Mouse (Mus musculus) stomach, embryonic 15.5 days (tissue): ENCODE results near the gene Gm4894. TPM values are rescaled to one million over a fixed set of nuclear protein-coding genes. Genes with fewer than 3 reads are reported as not detected.

Experiments
- ATAC-seq: fragments of 200-750 bp; cut with Nextera tagmentation; 2 replicates; pipeline ENCODE4 v1.8.0; 2017; ENCODE audit warnings: low read depth, moderate number of reproducible peaks, moderate TSS enrichment; ENCODE audit not compliant: insufficient read depth, low FRiP score
- H3K27ac ChIP-seq: fragments of 300-500 bp; sonication (generic); 2 replicates; pipeline ENCODE4 v1.5.1; 2015; ENCODE audit warnings: mild to moderate bottlenecking, inconsistent platforms
- H3K27me3 ChIP-seq: fragments of 300-500 bp; sonication (generic); replicated peaks from 2 replicates; pipeline ENCODE4 v1.6.1; 2015; ENCODE audit warnings: inconsistent platforms
- H3K36me3 ChIP-seq: fragments of 300-500 bp; sonication (generic); 2 replicates; pipeline ENCODE4 v1.6.1; 2015; ENCODE audit warnings: inconsistent platforms
- H3K4me1 ChIP-seq: fragments of 300-500 bp; sonication (generic); 2 replicates; pipeline ENCODE4 v1.6.1; 2015; ENCODE audit warnings: inconsistent platforms
- H3K4me2 ChIP-seq: fragments of 300-500 bp; sonication (generic); 2 replicates; pipeline ENCODE4 v1.6.1; 2015; ENCODE audit warnings: mild to moderate bottlenecking, inconsistent platforms
- H3K4me3 ChIP-seq: fragments of 300-500 bp; sonication (generic); replicated peaks from 2 replicates; pipeline ENCODE4 v1.5.1; 2015; ENCODE audit warnings: inconsistent platforms
- H3K9ac ChIP-seq: fragments of 300-500 bp; sonication (generic); 2 replicates; pipeline ENCODE4 v1.6.1; 2015; ENCODE audit warnings: inconsistent platforms
- H3K9me3 ChIP-seq: fragments of 300-500 bp; sonication (generic); 2 replicates; pipeline ENCODE4 v1.6.1; 2016; ENCODE audit warnings: inconsistent platforms
- WGBS: fragments of 180-500 bp; shearing (Covaris S2); methylation state at CpG from one replicate; pipeline ENCODE4 v1.1.7; 2015; 5-methylcytosine and 5-hydroxymethylcytosine counted together
- polyA plus RNA-seq: library from polyadenylated mRNA; unstranded; fragments of >200 nt; fragmentation: Nextera tagmentation; extraction: Ambion mirVana; gene quantifications from 2 replicates; pipeline ENCODE4 v1.2.1, GENCODE M21; 2015

Gm4894 gene
- polyA plus RNA-seq = not detected in 2 replicates

GRCm38 (mm10) chr9:49250231-49250630 lies at the start of gene Gm4894:
Gm4894 (plus strand) TSS chr9:49250531.
- no peaks in the 10 kb centered on the region for H3K36me3 ChIP-seq
- 75% methylated on average over 6 of the region's 6 CpGs for WGBS
- no peak within 1 kb of the TSS for H3K4me3 ChIP-seq
- no peak within 1 kb of the TSS for H3K9ac ChIP-seq
- no peaks in the 10 kb centered on the region for H3K27me3 ChIP-seq
- H3K27ac ChIP-seq = no peak within 1 kb of the TSS
- H3K4me2 ChIP-seq = no peak within 1 kb of the TSS
- no peaks in the 10 kb centered on the region for H3K4me1 ChIP-seq
- no peak for ATAC-seq
- H3K9me3 ChIP-seq = no peaks in the 10 kb centered on the region

GRCm38 (mm10) chr9:49206331-49206730 lies 44.0 kb upstream of the Gm4894 start:
- H3K27ac ChIP-seq = no peak overlapping the region
- no peaks in the 10 kb centered on the region for H3K36me3 ChIP-seq
- no peaks in the 10 kb centered on the region for H3K4me1 ChIP-seq
- no peaks in the 10 kb centered on the region for H3K9me3 ChIP-seq
- H3K4me3 ChIP-seq = no peak overlapping the region
- no peak overlapping the region for H3K4me2 ChIP-seq
- no peak overlapping the region for H3K9ac ChIP-seq
- H3K27me3 ChIP-seq = no peaks in the 10 kb centered on the region
- ATAC-seq = no peak
- 39% methylated on average over 15 of the region's 15 CpGs for WGBS

- no peak overlapping the region for H3K4me2 ChIP-seq
- H3K9ac ChIP-seq = no peak overlapping the region
- ATAC-seq = no peak
- no peaks in the 10 kb centered on the region for H3K4me1 ChIP-seq
- H3K27me3 ChIP-seq = no peaks in the 10 kb centered on the region
- no peak overlapping the region for H3K4me3 ChIP-seq
- no peaks in the 10 kb centered on the region for H3K36me3 ChIP-seq
- H3K9me3 ChIP-seq = no peaks in the 10 kb centered on the region
- WGBS = 36% methylated on average over 1 of the region's 1 CpGs
- no peak overlapping the region for H3K27ac ChIP-seq
These were observed 38.8 kb upstream of the Gm4894 start for GRCm38 (mm10) chr9:49211493-49211892.

GRCm38 (mm10) chr9:49214734-49215133 lies 35.6 kb upstream of the Gm4894 start:
- no peak for ATAC-seq
- Histone ChIP-seq H3K4me1 (no peaks in the 10 kb centered on the region), H3K4me2 (no peak overlapping the region), H3K27ac (no peak overlapping the region), H3K36me3 (no peaks in the 10 kb centered on the region), H3K9ac (no peak overlapping the region), H3K27me3 (no peaks in the 10 kb centered on the region), H3K4me3 (no peak overlapping the region), H3K9me3 (no peaks in the 10 kb centered on the region)
- WGBS = 22% methylated on average over 2 of the region's 2 CpGs

- H3K9ac ChIP-seq = no peak overlapping the region
- H3K4me2 ChIP-seq = no peak overlapping the region
- no peak overlapping the region for H3K4me3 ChIP-seq
- H3K27ac ChIP-seq = no peak overlapping the region
- no peaks in the 10 kb centered on the region for H3K36me3 ChIP-seq
- H3K4me1 ChIP-seq = no peaks in the 10 kb centered on the region
- no peaks in the 10 kb centered on the region for H3K9me3 ChIP-seq
- ATAC-seq = no peak
- 82% methylated on average over 20 of the region's 20 CpGs for WGBS
- H3K27me3 ChIP-seq = no peaks in the 10 kb centered on the region
These were observed 32.4 kb upstream of the Gm4894 start for GRCm38 (mm10) chr9:49217626-49218607.

GRCm38 (mm10) chr9:49224488-49224887 lies 25.8 kb upstream of the Gm4894 start:
- H3K4me2 ChIP-seq = no peak overlapping the region
- 52% methylated on average over 10 of the region's 10 CpGs for WGBS
- no peaks in the 10 kb centered on the region for H3K27me3 ChIP-seq
- no peak overlapping the region for H3K9ac ChIP-seq
- no peak for ATAC-seq
- H3K27ac ChIP-seq = no peak overlapping the region
- H3K4me1 ChIP-seq = no peaks in the 10 kb centered on the region
- H3K36me3 ChIP-seq = no peaks in the 10 kb centered on the region
- no peaks in the 10 kb centered on the region for H3K9me3 ChIP-seq
- no peak overlapping the region for H3K4me3 ChIP-seq

- Histone ChIP-seq H3K4me1 (no peaks in the 10 kb centered on the region), H3K36me3 (no peaks in the 10 kb centered on the region), H3K4me3 (no peak overlapping the region), H3K4me2 (no peak overlapping the region), H3K27me3 (no peaks in the 10 kb centered on the region), H3K27ac (no peak overlapping the region), H3K9ac (no peak overlapping the region), H3K9me3 (no peaks in the 10 kb centered on the region)
- 70% methylated on average over 9 of the region's 9 CpGs for WGBS
- ATAC-seq = no peak
These were observed 22.9 kb upstream of the Gm4894 start for GRCm38 (mm10) chr9:49227442-49227841.

GRCm38 (mm10) chr9:49229054-49229453 lies 21.3 kb upstream of the Gm4894 start:
- Histone ChIP-seq H3K9me3 (no peaks in the 10 kb centered on the region), H3K4me1 (no peaks in the 10 kb centered on the region), H3K4me2 (no peak overlapping the region), H3K4me3 (no peak overlapping the region), H3K9ac (no peak overlapping the region), H3K27me3 (no peaks in the 10 kb centered on the region), H3K27ac (no peak overlapping the region), H3K36me3 (no peaks in the 10 kb centered on the region)
- WGBS = 69% methylated on average over 2 of the region's 2 CpGs
- no peak for ATAC-seq

- Histone ChIP-seq H3K27me3 (no peaks in the 10 kb centered on the region), H3K9me3 (no peaks in the 10 kb centered on the region), H3K4me2 (no peak overlapping the region), H3K9ac (no peak overlapping the region), H3K4me1 (no peaks in the 10 kb centered on the region), H3K36me3 (no peaks in the 10 kb centered on the region), H3K4me3 (no peak overlapping the region), H3K27ac (no peak overlapping the region)
- no peak for ATAC-seq
- WGBS = 35% methylated on average over 7 of the region's 7 CpGs
These were observed 3.5 kb upstream of the Gm4894 start for GRCm38 (mm10) chr9:49246839-49247238.

- H3K27me3 ChIP-seq = no peaks in the 10 kb centered on the region
- no peak for ATAC-seq
- H3K4me2 ChIP-seq = no peak overlapping the region
- no peaks in the 10 kb centered on the region for H3K4me1 ChIP-seq
- WGBS = 72% methylated on average over 7 of the region's 7 CpGs
- no peaks in the 10 kb centered on the region for H3K9me3 ChIP-seq
- H3K4me3 ChIP-seq = no peak overlapping the region
- H3K27ac ChIP-seq = no peak overlapping the region
- H3K36me3 ChIP-seq = no peaks in the 10 kb centered on the region
- no peak overlapping the region for H3K9ac ChIP-seq
These were observed 18.6 kb downstream of the Gm4894 start for GRCm38 (mm10) chr9:49268949-49269348.

- Histone ChIP-seq H3K27ac (no peak overlapping the region), H3K4me3 (no peak overlapping the region), H3K9ac (no peak overlapping the region), H3K4me1 (no peaks in the 10 kb centered on the region; the same call in 1 of the 2 replicates), H3K36me3 (no peaks in the 10 kb centered on the region), H3K27me3 (no peaks in the 10 kb centered on the region), H3K4me2 (no peak overlapping the region), H3K9me3 (no peaks in the 10 kb centered on the region)
- 77% methylated on average over 7 of the region's 7 CpGs for WGBS
- ATAC-seq = no peak
These were observed 23.2 kb downstream of the Gm4894 start for GRCm38 (mm10) chr9:49273566-49273965.

GRCm38 (mm10) chr9:49275976-49276375 lies 25.6 kb downstream of the Gm4894 start:
- H3K27ac ChIP-seq = no peak overlapping the region
- 36% methylated on average over 4 of the region's 4 CpGs for WGBS

More at GRCm38 (mm10) chr9:49275976-49276375, 25.6 kb downstream of the Gm4894 start:
- Histone ChIP-seq H3K27me3 (no peaks in the 10 kb centered on the region), H3K9ac (no peak overlapping the region), H3K4me2 (no peak overlapping the region), H3K9me3 (no peaks in the 10 kb centered on the region), H3K4me3 (no peak overlapping the region), H3K4me1 (no peaks in the 10 kb centered on the region; the same call in 1 of the 2 replicates), H3K36me3 (no peaks in the 10 kb centered on the region)
- ATAC-seq = no peak
